Mouse (Mus musculus) gastrocnemius, adult 8-10 months (tissue): ENCODE results near the gene Nde1. TPM values are rescaled to one million over a fixed set of nuclear protein-coding genes. Genes with fewer than 3 reads are reported as not detected.
A peak's percentile ranks its signal among the peaks of the same experiment; 100 is the strongest.

Experiments
- DNase-seq, 2 experiments: peaks; one replicate each; pipeline ENCODE4 v3.0.0; 2022; ENCODE audit warnings: low spot score in 2 of 2
- microRNA-seq: library from miRNA; unstranded; fragments of <30 nt; microRNA quantifications from one replicate; pipeline ENCODE4 v1.2.0, GENCODE M21; 2022
- total RNA-seq, 4 experiments: library from RNA; stranded (reverse); gene quantifications; 2 replicates each; pipeline ENCODE4 v1.2.4; 2022

Gene Nde1
- total RNA-seq, 4 experiments from 2014 or later: 27.2 to 32.5 (median 28.7) TPM

DNA sequence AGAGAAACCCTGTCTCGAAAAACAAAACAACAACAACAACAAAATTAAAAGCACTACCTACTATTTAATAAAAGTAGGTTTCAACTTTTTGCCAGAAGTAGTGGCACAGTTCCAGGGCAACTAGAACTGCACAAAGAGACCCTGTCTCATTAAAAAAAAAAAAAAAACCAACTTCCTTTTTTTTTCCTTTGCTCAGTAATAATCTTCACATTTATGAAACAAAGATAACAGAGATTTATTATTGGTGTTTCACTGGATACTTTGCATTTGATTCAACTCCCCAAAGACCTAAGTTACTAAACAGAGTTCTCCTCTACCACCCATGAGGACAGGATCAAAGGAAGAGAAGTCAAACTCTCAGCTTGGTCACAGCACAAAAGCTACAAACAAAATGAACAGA, 2.1 kb upstream of the Nde1 start:
- no peak for DNase-seq

DNA sequence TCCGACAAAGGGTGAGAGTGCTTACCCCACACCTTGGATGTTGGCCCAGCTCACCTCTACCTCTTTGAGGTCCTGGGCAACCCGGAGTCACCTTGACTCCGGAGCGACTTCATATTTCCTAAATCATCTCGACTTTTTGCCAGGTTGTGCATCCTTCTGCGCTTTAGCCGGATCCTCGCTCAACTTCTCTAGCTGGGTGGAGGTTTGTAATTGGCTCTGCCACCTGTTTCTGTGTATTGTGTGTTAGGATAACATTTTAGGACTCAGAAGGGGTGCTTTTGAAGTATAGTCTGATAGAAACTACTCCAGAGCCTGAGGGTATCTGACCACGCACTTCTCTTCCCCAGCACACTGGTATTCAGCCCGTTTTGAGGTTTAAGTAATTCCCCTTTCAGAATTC, 656 bp downstream of the Nde1 start:
- no peak for DNase-seq

DNA sequence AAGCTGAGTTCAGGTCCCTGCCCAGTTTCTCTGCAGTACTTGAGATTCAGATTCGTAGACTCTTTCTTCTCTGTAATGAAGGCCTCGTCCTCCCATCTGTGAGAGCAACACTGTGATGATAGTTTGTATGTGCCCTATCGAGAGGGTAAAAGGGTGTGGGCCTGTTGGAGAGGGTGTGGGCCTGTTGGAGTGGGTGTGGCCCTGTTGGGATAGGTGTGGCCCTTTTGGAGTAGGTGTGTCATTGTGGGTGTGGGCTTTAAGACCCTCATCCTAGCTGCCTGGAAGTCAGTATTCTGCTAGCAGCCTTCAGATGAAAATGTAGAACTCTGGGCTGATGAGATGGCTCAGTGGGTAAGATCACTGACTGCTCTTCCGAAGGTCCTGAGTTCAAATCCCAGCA, 3.4 kb downstream of the Nde1 start:
- no peak for DNase-seq

DNA sequence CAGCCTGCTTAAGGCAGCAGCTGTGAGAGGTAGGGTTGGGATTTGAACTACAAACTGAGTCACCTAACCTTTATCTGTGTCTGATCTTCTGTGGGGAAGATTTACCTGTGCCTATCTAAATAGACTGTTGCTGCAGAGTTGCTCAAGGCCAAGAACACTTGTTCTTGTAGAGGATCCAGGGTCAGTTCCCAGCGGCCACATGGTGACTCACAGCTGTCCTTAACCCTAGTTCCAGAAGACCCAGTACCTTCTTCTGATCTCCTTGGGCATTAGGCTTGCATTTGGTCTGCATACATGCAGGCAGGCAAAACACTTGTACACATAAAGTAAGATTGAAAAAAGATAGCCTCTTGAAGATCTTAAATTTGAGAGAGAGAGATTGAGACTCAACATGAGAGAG, 6.6 kb downstream of the Nde1 start:
- no peak for DNase-seq

DNA sequence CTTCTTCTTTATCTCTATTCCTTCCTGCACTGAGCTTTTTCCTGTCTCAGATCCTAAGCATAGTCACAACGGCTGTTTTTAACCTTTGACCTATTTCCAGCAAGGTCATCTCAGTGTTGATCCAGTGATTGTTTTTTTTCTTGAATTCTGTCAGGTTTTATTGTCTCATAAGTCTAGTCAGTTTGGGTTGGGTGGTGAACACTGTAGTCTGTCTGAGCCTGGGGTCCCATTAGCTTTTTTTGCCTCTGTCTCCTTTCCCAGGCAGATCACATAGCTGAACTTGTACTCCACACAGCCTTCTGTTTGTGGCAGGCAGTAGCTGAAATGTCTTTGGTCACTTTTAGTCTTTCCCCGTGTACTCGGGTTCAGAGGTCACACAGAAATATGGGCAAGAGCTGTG, 15.0 kb downstream of the Nde1 start:
- DNase-seq: no peak

DNA sequence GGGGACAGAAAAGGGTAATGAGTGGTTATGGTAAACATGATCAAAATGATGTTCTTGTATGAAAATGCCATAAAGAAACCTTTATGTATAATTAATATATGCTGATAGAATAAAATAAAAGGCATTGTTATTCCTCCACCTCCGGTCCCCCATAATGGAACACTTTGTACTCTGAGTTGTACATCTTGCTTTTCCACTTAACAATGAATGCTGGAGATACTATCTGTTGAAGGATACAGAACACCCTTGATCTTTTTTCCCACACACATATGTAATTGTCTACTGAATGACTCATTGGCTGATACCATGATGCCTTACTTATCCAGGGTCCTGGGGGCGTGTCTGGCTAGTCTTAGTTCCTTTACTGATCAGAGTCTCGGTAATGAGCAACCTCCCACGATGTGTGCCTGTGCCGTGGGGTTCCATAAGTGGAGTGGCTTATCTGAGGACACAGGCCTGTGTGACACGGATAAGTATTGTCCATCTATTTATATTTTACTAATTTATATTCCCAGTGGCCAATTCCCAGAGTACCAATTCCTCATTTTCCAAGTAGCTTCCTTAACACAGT, 17.2 kb downstream of the Nde1 start:
- DNase-seq: no peak

DNA sequence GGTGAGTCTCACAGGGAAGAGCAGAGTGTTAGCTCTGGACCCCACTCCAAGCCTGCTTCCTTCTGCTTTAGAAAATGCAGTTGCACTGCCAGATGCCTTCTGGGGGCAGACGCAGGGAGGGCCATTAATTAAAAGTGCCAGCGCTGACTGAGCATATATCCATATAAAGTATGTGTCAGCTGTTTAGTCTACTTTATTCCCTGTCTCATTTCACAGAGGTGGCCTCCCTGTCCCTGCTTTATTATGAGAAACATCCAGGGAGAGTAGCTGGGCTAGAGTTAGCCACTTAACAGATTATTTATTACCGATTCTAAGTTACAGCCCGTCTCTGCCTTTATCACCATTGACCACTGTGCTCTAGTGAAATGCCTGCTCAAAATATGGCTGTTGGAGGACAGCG, 19.3 kb downstream of the Nde1 start:
- DNase-seq: no peak

DNA sequence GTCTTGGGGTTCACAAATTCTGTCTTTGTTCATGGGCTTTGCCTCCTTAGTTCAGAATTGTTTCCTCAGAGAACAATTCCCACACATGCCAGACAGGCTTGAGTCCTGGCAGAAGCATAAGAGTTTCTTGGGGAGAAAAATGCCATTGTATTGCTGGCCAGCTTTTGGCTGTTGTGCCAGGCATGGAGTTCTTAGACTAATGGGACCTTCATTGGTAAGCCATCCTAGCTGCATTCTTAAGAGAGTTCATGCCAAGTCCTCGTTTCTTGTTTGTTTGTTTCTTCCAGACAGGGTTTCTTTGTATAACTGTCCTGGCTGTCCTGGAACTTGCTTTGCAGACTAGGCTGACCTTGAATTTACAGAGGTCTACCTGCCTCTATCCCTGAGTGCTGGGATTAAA, 20.8 kb downstream of the Nde1 start:
- no peak for DNase-seq

DNA sequence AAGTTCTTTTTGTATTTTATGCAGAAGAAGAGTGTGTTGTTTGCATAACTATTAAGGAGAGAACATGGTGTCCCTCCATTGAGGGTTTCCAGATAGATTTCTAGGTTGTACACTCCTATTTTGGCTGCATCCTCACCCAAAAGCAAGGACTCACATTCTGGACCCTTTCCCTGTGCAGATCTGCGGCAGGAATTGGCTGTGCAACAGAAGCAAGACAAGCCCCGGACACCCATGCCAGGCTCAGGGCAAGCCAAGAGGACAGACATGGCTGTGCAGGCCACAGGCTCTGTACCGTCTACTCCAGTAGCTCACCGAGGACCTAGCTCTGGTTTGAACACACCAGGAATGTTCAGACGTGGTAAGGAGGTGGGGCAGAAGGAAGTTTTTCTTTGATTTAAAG, 22.4 kb downstream of the Nde1 start:
- DNase-seq: no peak

DNA sequence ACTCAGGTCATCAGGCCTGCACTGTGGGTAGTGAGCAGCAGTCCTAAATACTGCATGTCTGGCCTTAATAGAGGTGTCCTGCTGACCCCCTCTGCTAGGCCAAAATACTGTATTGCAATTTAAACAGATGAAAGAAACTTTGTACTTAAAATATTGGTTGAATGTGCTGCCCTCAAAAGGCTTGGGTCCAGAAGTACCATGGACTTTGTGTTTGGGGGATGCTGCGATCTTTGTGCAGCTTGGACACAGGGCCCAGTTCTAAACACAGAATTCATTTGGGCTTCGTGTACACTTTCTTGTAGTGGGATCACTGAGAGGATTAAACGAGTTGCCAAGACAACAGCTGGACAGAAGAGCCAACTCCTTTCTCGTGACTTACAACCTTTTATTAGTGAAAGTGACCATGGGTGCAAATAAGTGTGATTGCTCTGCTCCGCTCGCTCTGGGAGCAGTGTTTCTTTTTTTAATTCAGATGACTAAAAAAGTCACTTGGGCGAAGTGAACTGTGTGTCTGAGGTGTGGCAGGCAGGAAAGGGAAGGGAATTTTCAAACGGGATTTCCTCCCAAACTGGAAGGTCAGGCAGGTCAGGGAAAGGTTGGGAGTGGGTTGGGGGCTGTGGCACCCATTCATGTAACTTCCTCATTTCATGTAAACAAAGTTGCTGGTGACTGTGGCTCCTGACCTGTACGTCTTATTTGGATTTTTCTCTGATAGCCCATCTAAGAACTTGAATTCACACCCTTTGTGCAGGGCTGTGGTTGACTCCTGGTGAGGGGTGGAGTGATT, 31.3 kb downstream of the Nde1 start:
- DNase-seq: no peak

DNA sequence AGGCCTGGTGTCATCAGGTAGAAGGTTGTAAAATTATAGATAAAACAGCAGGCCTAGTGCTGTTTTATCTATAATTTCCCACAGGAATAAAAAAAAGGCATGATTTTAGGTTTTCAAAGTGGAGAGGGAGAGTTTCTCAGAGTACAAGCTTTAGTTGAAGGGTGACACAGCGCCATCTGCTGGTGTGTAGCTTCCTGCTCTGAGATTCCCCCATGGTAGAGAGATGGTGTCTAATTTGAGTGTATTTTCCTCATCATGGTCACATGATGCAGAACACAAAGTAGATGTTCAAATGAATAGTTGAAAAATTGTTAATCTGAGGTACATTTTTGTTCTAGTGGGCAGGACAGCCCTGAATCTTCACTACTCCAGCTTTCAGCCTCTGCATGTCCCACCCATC, 32.4 kb downstream of the Nde1 start:
- peak in 1 of 2 experiments; percentile 23 for DNase-seq

DNA sequence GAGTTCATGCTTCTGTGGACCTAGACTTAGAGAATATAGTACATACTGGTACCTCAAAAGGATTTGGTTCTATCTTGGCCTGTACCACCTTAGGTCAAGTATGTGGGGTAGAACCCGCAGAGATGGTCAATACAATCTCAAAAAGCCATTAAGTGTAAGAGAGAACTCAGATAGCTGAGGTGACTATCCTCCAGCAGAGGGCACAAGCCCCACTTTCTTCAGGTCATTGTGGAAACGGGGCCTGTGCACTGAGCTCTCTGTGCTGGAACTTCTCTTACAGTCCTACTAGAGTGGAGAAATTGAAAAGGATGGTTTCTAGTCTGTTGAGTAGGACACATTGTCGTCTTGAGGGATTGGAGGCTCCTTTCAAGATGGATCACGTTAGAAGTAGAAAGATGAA, 35.7 kb downstream of the Nde1 start:
- no peak for DNase-seq

DNA sequence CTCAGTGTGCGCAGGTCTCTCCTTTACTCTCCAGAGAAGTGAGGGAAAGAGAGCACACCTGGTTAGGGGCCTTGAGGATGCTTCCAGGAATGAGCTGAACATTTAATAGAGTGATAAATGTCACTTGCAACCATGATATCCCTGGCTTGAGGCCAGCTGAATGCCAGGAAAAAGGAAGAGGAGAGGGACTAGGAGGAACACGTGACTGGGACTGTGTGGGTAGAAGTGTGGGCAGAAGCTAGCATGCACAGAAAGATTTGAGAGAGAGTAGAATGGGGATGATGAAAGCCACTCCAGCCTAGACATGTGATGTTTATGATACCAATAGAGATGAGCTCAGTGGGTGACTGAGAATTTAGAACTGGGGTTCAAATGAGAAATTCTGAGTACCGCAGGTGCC, 52.1 kb downstream of the Nde1 start:
- no peak for DNase-seq

DNA sequence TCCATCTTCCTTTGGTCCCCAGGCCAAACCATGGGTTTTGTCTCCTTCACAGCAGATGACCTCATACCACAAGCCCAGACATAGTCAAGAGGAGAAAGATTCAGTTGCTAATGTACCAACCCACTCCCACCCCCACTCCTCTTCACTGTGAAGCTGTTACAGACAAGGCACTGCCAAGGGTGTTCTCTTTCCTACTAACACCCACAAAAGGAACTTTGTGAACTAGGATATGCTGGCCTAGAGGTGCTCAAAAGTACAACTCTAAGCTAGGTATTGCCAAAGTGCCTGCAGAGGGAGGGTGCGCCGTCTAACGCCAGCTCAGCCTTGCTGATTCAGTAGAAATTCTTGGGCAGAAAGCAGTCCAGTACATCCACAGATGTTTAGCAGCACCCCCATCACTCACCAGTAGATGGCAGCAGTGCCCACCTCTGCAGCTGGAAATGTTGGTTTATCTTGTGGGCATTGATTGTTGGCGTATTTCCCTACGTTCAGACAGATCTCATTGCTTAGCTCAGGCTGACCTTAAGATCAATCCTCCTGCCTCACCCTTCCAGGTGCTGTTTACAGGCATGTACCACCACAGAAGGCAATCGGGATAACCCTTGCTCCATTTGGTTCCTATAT, 74.1 kb downstream of the Nde1 start:
- peak; percentile 49 to 61 for DNase-seq

DNA sequence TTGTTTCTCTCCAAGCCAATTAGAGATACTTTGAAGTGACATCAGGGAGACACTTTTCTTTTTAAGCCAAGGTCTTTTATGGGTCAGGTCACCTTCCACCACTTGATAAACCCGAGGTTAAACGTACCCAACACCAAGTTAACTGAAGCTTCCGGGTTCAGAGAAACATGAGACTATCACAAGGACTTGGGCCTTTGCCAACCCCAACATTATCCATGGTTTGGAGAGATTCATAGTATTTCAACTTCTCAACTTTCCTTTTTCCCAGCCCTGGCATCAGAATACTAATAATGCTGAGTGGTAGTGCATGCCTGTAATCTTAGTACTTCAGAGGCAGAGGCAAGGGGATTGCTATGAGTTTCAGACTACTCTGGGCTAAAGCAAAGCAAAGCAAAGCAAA, 79.0 kb downstream of the Nde1 start:
- DNase-seq: no peak

Small RNAs within 50 kb of the gene (microRNA-seq; reads per million reads assigned to microRNA genes)
- gene Gm27671 (not detected), gene Mir484 (443 reads per million, percentile 72 among the genes with 10 or more reads in this experiment)

Other genes with a start within 250 kb of the Nde1 start
- gene 2900011O08Rik, start 176.7 kb upstream of the Nde1 start, total RNA-seq: under 1 TPM in 1 of 4 experiments, not detected in 3; 0.17 TPM
- gene Ifitm7, start 176.4 kb upstream of the Nde1 start, total RNA-seq: not detected
- gene Marf1, start 76 bp downstream of the Nde1 start, total RNA-seq: 10 to 100 TPM; 21.1 to 25.7 (median 21.9) TPM
- 10 to 100 TPM; 11.5 to 20.6 (median 14.3) TPM for gene Myh11, start 128.1 kb downstream of the Nde1 start, total RNA-seq
- 10 to 100 TPM; 62.1 to 69.9 (median 67.5) TPM for gene Fopnl, start 154.1 kb downstream of the Nde1 start, total RNA-seq
- gene Abcc1, start 198.3 kb downstream of the Nde1 start, total RNA-seq: 10 to 100 TPM; 17.2 to 23.2 (median 21.4) TPM